Mouse (Mus musculus): ENCODE data around the gene Mpzl2. TPM values are rescaled to one million over a fixed set of nuclear protein-coding genes. Genes with fewer than 3 reads are reported as not detected.
"Not testable (repeated sequence)": the region's sequence is repeated elsewhere in the genome, so short reads cannot be mapped to it uniquely, and the experiment has no call there.

Mpzl2 gene
- polyA plus RNA-seq, 1 experiment from 2014 or later: 12.7 TPM

GRCm38 (mm10) chr9:45034526-45034925 is 5.1 kb upstream of the Mpzl2 start:
- Histone ChIP-seq H3K27ac (no peak overlapping the region), H3K36me3 (no peaks in the 10 kb centered on the region), H3K9me3 (no peaks in the 10 kb centered on the region), H3K4me2 (no peak overlapping the region), H3K27me3 (peaks cover 19% of the 10 kb centered on the region), H3K9ac (replicated peaks) (no peak overlapping the region), H3K4me1 (replicated peaks) (no peaks in the 10 kb centered on the region), H3K4me3 (replicated peaks) (no peak overlapping the region)
- WGBS: 85% methylated on average over 3 of the region's 3 CpGs
- no peak for ATAC-seq (ENCODE audit: insufficient number of reproducible peaks, insufficient read depth, low FRiP score, low TSS enrichment, low read depth)

GRCm38 (mm10) chr9:45037803-45038202 is 1.8 kb upstream of the Mpzl2 start:
- H3K4me2 ChIP-seq; ATAC-seq (ENCODE audit: insufficient number of reproducible peaks, insufficient read depth, low FRiP score, low TSS enrichment, low read depth): not testable (repeated sequence)

GRCm38 (mm10) chr9:45040066-45040845 is 657 bp downstream of the Mpzl2 start:
- ATAC-seq (ENCODE audit: insufficient number of reproducible peaks, insufficient read depth, low FRiP score, low TSS enrichment, low read depth): no peak
- Histone ChIP-seq H3K4me2 (peak overlapping the region; percentile 44), H3K36me3 (peaks cover 5% of the 10 kb centered on the region; the same call in 1 of the 2 replicates), H3K9ac (replicated peaks) (no peak overlapping the region), H3K9me3 (no peaks in the 10 kb centered on the region), H3K27me3 (peaks cover 60% of the 10 kb centered on the region), H3K4me1 (replicated peaks) (peaks cover 31% of the 10 kb centered on the region), H3K4me3 (replicated peaks) (0 out of 2 replicates have a peak overlapping the region, but pooled peaks have one; percentile 8), H3K27ac (no peak overlapping the region)
- 16% methylated on average over 14 of the region's 14 CpGs for WGBS

More at GRCm38 (mm10) chr9:45037803-45038202, 1.8 kb upstream of the Mpzl2 start:
- peaks cover 40% of the 10 kb centered on the region for H3K27me3 ChIP-seq
- WGBS: 74% methylated on average over 1 of the region's 1 CpGs
- not testable (repeated sequence) for H3K4me3 ChIP-seq (replicated peaks); H3K9ac ChIP-seq (replicated peaks); H3K36me3 ChIP-seq; H3K9me3 ChIP-seq; H3K27ac ChIP-seq
- peaks cover 21% of the 10 kb centered on the region for H3K4me1 ChIP-seq (replicated peaks)

- 26% methylated on average over 17 of the region's 17 CpGs for WGBS
- peaks cover 60% of the 10 kb centered on the region for H3K27me3 ChIP-seq
- peaks cover 5% of the 10 kb centered on the region; the same call in 1 of the 2 replicates for H3K36me3 ChIP-seq
- ATAC-seq (ENCODE audit: insufficient number of reproducible peaks, insufficient read depth, low FRiP score, low TSS enrichment, low read depth): no peak
- H3K4me2 ChIP-seq: peak overlapping the region; percentile 44
- H3K9ac ChIP-seq (replicated peaks): no peak overlapping the region
- no peaks in the 10 kb centered on the region for H3K9me3 ChIP-seq
- H3K4me1 ChIP-seq (replicated peaks): peaks cover 31% of the 10 kb centered on the region
- H3K4me3 ChIP-seq (replicated peaks): peak overlapping the region; percentile 8
- no peak overlapping the region for H3K27ac ChIP-seq
These were observed 1.7 kb downstream of the Mpzl2 start for GRCm38 (mm10) chr9:45041131-45041838.

GRCm38 (mm10) chr9:45042056-45042720 is 2.6 kb downstream of the Mpzl2 start:
- Histone ChIP-seq H3K27ac (peak overlapping the region; percentile 56; the same call in 1 of the 2 replicates), H3K4me2 (peak overlapping the region; percentile 77), H3K9me3 (no peaks in the 10 kb centered on the region), H3K27me3 (peaks cover 60% of the 10 kb centered on the region), H3K36me3 (peaks cover 5% of the 10 kb centered on the region; the same call in 1 of the 2 replicates), H3K9ac (replicated peaks) (peak overlapping the region; percentile 55), H3K4me3 (replicated peaks) (peak overlapping the region; percentile 43), H3K4me1 (replicated peaks) (peaks cover 31% of the 10 kb centered on the region)
- 3% methylated on average over 20 of the region's 20 CpGs for WGBS
- 0 out of 2 replicates have a peak, but pooled peaks have one; percentile 20 for ATAC-seq (ENCODE audit: insufficient number of reproducible peaks, insufficient read depth, low FRiP score, low TSS enrichment, low read depth)

- H3K4me2 ChIP-seq: peak overlapping the region; percentile 77
- peak overlapping the region; percentile 56; the same call in 1 of the 2 replicates for H3K27ac ChIP-seq
- peaks cover 60% of the 10 kb centered on the region for H3K27me3 ChIP-seq
- under 1% methylated on average over 10 of the region's 10 CpGs for WGBS
- H3K36me3 ChIP-seq: peaks cover 5% of the 10 kb centered on the region; the same call in 1 of the 2 replicates
- H3K4me1 ChIP-seq (replicated peaks): peaks cover 31% of the 10 kb centered on the region
- H3K9ac ChIP-seq (replicated peaks): peak overlapping the region; percentile 55
- H3K4me3 ChIP-seq (replicated peaks): peak overlapping the region; percentile 43
- H3K9me3 ChIP-seq: no peaks in the 10 kb centered on the region
- no peak for ATAC-seq (ENCODE audit: insufficient number of reproducible peaks, insufficient read depth, low FRiP score, low TSS enrichment, low read depth)
These were observed 3.3 kb downstream of the Mpzl2 start for GRCm38 (mm10) chr9:45042947-45043346.

GRCm38 (mm10) chr9:45046973-45047372 is 7.4 kb downstream of the Mpzl2 start:
- H3K4me2 ChIP-seq: no peak overlapping the region
- peaks cover 31% of the 10 kb centered on the region for H3K27me3 ChIP-seq
- H3K4me3 ChIP-seq (replicated peaks): no peak overlapping the region
- peaks cover 15% of the 10 kb centered on the region for H3K4me1 ChIP-seq (replicated peaks)
- WGBS: 85% methylated on average over 16 of the region's 16 CpGs
- H3K9ac ChIP-seq (replicated peaks): no peak overlapping the region
- H3K27ac ChIP-seq: no peak overlapping the region
- no peak for ATAC-seq (ENCODE audit: insufficient number of reproducible peaks, insufficient read depth, low FRiP score, low TSS enrichment, low read depth)
- H3K9me3 ChIP-seq: no peaks in the 10 kb centered on the region
- H3K36me3 ChIP-seq: peaks cover 8% of the 10 kb centered on the region; the same call in 1 of the 2 replicates

- WGBS: 31% methylated on average over 4 of the region's 4 CpGs
- peaks cover 8% of the 10 kb centered on the region; the same call in 1 of the 2 replicates for H3K36me3 ChIP-seq
- no peak for ATAC-seq (ENCODE audit: insufficient number of reproducible peaks, insufficient read depth, low FRiP score, low TSS enrichment, low read depth)
These were observed 8.9 kb downstream of the Mpzl2 start for GRCm38 (mm10) chr9:45048511-45048910.

GRCm38 (mm10) chr9:45049731-45050130 is 10.1 kb downstream of the Mpzl2 start:
- Histone ChIP-seq H3K27me3 (peaks cover 11% of the 10 kb centered on the region), H3K4me1 (replicated peaks) (no peaks in the 10 kb centered on the region), H3K27ac (no peak overlapping the region), H3K4me3 (replicated peaks) (no peak overlapping the region), H3K4me2 (no peak overlapping the region), H3K36me3 (peaks cover 7% of the 10 kb centered on the region; the same call in 1 of the 2 replicates), H3K9me3 (no peaks in the 10 kb centered on the region), H3K9ac (replicated peaks) (no peak overlapping the region)
- ATAC-seq (ENCODE audit: insufficient number of reproducible peaks, insufficient read depth, low FRiP score, low TSS enrichment, low read depth): no peak
- WGBS: 87% methylated on average over 1 of the region's 1 CpGs

More at GRCm38 (mm10) chr9:45048511-45048910, 8.9 kb downstream of the Mpzl2 start:
- Histone ChIP-seq H3K4me1 (replicated peaks) (peaks cover 5% of the 10 kb centered on the region), H3K4me2 (no peak overlapping the region), H3K9me3 (no peaks in the 10 kb centered on the region), H3K27ac (no peak overlapping the region), H3K27me3 (peaks cover 21% of the 10 kb centered on the region), H3K9ac (replicated peaks) (no peak overlapping the region), H3K4me3 (replicated peaks) (no peak overlapping the region)

- Histone ChIP-seq H3K9me3 (no peaks in the 10 kb centered on the region), H3K4me3 (replicated peaks) (no peak overlapping the region), H3K27me3 (peaks cover 7% of the 10 kb centered on the region), H3K36me3 (0 out of 2 replicates have a peak, but pooled peaks cover 3% of the 10 kb centered on the region), H3K27ac (no peak overlapping the region), H3K9ac (replicated peaks) (no peak overlapping the region), H3K4me1 (replicated peaks) (no peaks in the 10 kb centered on the region), H3K4me2 (no peak overlapping the region)
- WGBS: 88% methylated on average over 2 of the region's 2 CpGs
- no peak for ATAC-seq (ENCODE audit: insufficient number of reproducible peaks, insufficient read depth, low FRiP score, low TSS enrichment, low read depth)
These were observed 10.7 kb downstream of the Mpzl2 start for GRCm38 (mm10) chr9:45050301-45050700.
